Mouse (Mus musculus): ENCODE measurements at regions not wholly inside any gene's neighbourhood (a gene's known extent, or its start where the extent isn't known, plus 50 kb on each side); places are given as distances from the start of the nearest gene placed in this dataset.

DNA sequence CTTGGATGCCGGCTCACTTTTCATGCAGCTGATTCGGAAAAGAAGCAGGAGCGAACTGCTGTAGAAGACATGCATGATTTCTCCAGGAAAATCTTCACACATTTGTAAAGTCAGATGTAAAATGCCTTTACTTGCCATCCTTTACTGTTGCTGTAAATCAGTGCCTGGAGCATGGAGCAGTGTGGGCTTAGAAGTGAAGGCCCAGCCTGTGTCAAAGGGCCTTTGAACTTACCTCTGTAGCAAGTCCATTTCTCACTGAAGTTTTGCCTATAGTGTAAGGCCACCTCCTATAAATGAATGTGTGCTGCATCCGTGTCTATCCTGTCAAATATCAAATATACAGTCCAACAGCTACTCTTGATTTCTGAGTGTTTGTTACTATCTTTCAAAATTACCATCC lies 368.9 kb downstream of the Lrriq3 start:
- no peak for ATAC-seq (ENCODE audit: low TSS enrichment)

DNA sequence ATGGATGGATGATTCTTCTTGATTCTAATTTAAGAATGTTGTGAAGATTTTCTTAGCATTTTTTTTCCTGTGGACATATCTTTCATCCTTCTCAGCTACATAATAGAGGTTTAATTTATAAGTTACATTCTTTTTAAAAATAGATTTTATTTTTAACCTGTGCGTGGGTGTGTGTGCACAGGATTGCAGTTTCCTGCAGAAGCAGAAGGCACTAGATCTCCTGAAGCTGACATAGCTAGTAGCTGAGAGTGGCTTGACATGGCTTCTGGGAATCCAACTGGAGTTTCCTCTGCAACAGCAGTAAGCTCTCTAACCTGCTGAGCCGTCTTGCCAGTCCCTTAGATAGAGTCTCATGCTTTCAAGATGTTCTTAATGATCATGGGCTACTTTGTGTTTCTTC lies 377.5 kb downstream of the Lrriq3 start:
- ATAC-seq (ENCODE audit: low TSS enrichment) = peak; percentile 97

DNA sequence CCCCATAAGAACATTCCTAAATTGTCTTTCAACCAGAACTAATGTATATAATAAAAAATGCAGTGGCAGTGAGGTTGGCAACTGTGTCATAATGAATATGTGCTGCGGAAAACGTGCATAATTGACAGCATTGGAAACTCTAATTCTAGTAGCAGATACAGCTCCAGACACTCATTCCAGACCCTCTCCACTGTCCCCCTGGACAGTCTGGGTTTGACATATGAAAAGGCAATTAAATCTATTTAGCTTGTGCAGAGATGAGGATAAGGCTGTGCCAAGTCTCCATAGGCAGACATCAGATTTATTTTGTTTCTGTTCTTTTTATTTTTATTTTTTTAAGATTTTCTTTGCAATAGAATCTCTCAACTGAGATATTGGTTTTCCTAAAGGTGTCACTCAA lies 392.3 kb downstream of the Lrriq3 start:
- ATAC-seq (ENCODE audit: low TSS enrichment) = no peak

DNA sequence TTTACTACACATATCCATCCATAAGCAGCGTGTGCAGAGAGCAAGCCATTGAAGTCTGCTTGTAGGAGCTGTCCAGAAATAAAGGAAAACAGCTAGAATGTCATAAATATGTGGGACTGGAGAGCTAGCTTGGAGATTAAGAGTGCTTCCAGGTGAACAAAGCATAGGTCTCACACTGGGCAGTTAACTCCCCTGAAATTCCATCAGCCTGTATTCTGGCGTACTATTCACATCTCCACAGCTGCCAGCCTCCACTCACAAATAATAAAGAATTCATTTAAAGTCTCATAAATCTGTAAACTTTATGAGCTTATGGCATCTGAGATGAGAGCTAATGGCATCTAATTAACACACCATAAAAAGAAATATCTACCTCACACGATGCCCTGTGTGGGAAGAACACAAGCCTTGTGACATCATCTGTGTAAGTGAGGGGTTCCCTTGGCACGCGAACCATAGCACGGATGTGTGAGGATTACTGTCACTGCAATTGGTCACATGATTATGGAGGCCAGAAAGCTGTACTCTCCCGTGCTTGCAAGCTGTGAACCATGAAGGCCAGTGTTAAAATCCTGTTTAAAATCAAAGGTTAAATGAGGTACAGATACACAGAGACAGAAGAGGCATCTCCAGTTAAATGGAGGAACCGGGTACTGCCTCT lies 394.8 kb downstream of the Lrriq3 start:
- no peak for ATAC-seq (ENCODE audit: low TSS enrichment)

DNA sequence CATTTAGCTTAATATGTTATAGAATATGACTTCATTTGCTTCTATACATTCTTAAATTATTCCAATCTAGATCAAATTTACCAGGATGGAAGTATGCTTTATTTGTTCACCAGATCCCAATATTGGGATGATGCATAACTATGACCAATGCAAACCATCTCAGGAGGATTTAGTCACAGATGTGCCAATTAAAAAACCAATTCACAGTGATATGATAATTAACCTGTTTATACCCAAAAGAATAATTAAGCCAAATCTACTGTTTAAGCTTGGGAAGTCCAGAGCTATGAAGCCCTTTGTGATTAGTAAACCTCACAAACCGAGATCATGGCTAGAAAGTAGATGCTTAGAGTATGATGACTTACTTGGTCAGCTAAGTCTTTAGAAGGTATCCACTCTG lies 397.4 kb downstream of the Lrriq3 start:
- no peak for ATAC-seq (ENCODE audit: low TSS enrichment)

DNA sequence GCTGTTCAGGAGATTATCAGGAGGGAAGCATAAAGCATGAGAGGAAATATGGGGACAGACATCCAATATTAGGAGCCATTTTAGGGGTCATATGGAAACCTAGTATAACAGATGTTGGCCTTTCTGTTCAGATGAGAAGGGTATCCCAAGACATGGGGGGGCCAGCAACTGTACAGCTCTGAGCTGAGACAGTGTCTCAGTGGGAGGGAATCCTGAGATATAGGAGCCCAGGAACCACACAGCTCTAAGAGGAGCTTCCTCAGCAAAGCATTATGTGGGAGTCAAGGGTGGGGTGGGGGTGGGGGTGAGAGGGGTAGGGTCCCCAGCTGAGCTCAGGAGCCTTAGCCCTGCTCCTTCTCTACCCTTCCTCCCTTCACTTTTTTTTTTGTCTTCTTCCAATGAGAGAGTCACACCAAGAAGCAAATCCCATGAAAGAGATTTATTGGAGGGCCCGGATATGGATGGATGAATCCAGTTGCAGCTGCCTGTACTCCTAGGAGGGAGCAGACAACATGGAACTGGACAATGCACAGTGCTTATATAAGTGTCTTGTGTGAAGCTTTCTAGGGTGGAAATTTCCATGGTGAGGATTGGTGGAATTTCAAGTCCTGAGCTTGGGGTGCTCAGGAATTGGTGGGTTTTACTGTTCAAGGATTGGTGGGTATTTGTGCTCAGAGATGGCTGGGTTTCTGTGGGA lies 417.1 kb downstream of the Lrriq3 start:
- no peak for ATAC-seq (ENCODE audit: low TSS enrichment)

DNA sequence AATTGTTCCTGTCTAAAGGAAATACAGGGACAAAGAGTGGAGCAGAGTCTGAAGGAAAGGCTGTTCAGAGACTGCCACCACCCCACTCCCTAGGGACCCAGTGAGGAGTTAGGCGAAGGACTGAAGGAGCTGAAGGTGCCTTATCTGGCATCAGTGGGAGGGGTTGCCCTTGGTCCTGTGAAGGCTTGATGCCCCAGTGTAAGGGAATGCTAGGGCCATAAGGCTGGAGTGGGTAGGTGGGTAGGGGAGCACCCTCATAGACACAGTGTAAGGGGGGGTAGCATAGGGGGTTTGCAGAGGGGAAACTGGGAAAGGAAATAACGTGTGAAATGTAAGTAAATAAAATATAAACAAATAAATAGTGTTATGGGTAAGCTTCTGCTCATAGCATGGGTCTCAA lies 420.7 kb downstream of the Lrriq3 start:
- ATAC-seq (ENCODE audit: low TSS enrichment) = no peak

DNA sequence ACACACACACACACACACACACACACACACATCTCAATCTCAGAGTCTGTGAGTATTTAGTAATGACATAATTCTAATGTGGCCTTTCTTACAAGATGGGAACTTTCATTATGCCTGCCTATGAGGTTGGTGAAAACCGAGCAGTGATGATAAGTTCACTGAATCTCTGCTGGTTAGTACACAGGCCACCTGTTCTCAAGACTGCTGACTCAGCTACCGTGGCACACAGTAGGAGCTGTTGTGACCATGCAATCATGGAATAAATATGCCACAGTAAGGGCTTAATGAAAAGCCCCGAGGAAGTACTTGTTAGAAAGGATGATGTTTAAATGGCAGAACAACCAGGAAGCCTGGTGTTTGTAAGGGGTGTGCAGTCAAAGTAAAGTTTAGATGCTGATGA lies 436.1 kb downstream of the Lrriq3 start:
- no peak for ATAC-seq (ENCODE audit: low TSS enrichment)

DNA sequence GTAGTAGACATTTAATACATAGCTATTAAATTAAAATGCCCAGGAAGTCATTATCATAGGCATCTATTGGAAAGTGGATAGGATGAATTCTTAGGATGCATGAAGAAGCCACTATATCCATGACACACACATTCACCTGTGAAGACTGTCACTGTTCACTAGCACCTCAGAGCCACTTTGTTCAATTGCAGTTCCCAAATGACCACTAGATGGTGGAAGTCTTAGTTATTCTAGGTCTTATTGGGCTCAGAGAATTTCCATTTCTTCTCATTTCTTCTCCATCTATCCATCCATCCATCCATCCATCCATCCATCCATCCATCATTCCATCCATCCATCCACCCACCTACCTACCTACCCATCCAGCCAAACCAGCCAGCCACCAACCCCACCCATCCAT lies 437.6 kb downstream of the Lrriq3 start:
- ATAC-seq (ENCODE audit: low TSS enrichment) = no peak

DNA sequence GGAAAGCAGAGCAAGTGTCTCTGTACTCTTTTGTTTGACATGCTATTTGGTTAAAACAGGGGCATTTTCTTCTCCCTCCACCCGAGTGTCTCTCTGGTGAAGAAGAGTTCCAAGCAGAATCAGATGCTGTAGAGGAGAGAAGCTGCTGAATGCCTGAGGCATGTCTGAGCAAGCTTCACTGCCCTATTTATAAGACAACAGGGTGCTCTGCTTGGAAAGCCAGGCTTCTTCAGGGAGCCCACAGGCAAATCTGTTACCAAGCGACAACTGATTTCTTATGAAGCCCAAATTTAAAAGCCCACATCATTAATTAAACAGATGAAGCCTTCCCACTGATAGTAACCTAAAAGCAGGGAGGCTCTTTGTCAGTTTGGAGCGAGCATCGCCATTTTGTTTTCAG lies 438.8 kb downstream of the Lrriq3 start:
- no peak for ATAC-seq (ENCODE audit: low TSS enrichment)

DNA sequence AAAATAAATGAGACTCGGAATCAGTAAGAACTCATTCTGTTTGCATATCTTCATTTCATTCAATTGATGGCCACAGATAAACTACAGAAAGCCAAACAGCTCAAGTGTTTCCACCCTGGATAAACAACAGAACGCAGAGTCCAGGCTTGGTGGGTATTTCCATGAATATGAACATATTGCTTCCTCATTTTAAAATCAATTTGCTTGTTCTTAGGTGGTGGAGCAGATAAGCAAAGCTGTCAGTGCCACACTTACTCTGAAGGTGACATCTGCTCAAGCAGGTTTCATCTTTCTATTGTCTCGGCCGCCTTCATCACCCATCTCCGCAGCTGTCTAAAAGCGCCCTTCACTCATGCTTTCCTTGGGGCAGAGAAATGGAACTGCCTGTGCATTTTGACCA lies 455.0 kb downstream of the Lrriq3 start:
- ATAC-seq (ENCODE audit: low TSS enrichment) = no peak

DNA sequence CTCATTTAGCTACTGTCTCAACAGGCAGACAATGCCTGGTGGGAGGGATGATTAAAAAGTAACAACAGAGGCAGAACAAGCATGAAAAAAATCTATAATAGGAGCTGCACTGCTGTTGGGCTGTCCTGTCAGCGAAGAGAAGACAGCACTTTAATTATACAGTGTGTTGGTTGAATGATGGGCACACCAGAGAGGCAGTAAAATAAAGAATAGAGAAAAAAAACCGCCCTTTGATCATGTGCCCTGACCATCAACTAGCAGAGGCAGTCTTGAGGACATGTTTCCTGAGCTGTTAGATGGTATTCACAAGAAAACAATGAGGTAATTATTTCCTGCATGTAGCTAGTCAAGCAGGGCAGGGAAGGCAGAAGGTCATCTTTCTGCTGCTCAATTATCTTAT lies 483.9 kb downstream of the Lrriq3 start:
- ATAC-seq (ENCODE audit: low TSS enrichment) = no peak

DNA sequence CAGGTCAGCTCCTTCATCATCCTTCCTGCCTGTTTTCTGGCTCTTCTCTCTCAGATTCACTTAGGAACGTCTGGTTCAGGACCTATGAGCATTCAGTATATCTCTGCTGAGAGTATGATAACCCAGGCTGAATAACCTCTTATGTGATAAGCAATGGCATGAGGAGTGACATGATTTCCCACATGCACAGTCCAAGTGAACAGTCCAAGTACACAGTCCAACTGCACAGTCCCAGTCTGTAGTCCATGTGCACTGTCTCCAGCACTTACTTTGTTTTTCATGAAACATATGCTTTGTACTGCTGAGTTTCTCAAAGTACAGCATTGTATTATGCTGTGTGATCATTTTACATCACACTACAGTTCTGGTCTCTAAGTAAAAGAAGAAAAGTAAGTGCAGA lies 510.8 kb downstream of the Lrriq3 start:
- ATAC-seq (ENCODE audit: low TSS enrichment) = no peak
